Mouse (Mus musculus): ENCODE measurements around the gene Xrcc2. TPM values are rescaled to one million over a fixed set of nuclear protein-coding genes. Genes with fewer than 3 reads are reported as not detected.

The Xrcc2 gene
- polyA plus RNA-seq, 1 experiment: 3.8 TPM

- 74% methylated on average over 8 of the region's 8 CpGs for WGBS
- TF ChIP-seq CTCF (IDR thresholded peaks at IDR 0.05; ENCODE audit: insufficient read depth, low read length): no peak
- no peak for TF ChIP-seq POLR2A (IDR thresholded peaks at IDR 0.05; ENCODE audit: borderline replicate concordance, extremely low read depth, low read depth, low read length)
- DNase-seq: no peak
- no peaks in the 10 kb centered on the region for H3K4me1 ChIP-seq (ENCODE audit: control insufficient read depth, insufficient read depth, low read length)
- no peak overlapping the region for H3K4me3 ChIP-seq (replicated peaks; ENCODE audit: extremely low read depth, low read depth, low read length)
Observed at GRCm38 (mm10) chr5:25645661-25646364, 59.8 kb downstream of the Xrcc2 start.

GRCm38 (mm10) chr5:25644509-25644908 lies 61.1 kb downstream of the Xrcc2 start:
- 95% methylated on average over 2 of the region's 2 CpGs for WGBS
- no peak overlapping the region for H3K4me3 ChIP-seq (replicated peaks; ENCODE audit: extremely low read depth, low read depth, low read length)
- no peak for TF ChIP-seq CTCF (IDR thresholded peaks at IDR 0.05; ENCODE audit: insufficient read depth, low read length)
- no peak for TF ChIP-seq POLR2A (IDR thresholded peaks at IDR 0.05; ENCODE audit: borderline replicate concordance, extremely low read depth, low read depth, low read length)
- no peaks in the 10 kb centered on the region for H3K4me1 ChIP-seq (ENCODE audit: control insufficient read depth, insufficient read depth, low read length)
- no peak for DNase-seq

- H3K4me1 ChIP-seq (ENCODE audit: control insufficient read depth, insufficient read depth, low read length): no peaks in the 10 kb centered on the region
- DNase-seq: no peak
- TF ChIP-seq CTCF (IDR thresholded peaks at IDR 0.05; ENCODE audit: insufficient read depth, low read length) (no peak), POLR2A (IDR thresholded peaks at IDR 0.05; ENCODE audit: borderline replicate concordance, extremely low read depth, low read depth, low read length) (no peak)
- 86% methylated on average over 1 of the region's 1 CpGs for whole genome bisulfite sequencing
- H3K4me3 ChIP-seq (replicated peaks; ENCODE audit: extremely low read depth, low read depth, low read length): no peak overlapping the region
Observed at GRCm38 (mm10) chr5:25642741-25643140, 62.9 kb downstream of the Xrcc2 start.

Other genes starting within 250 kb of the Xrcc2 start
- 13.6 and 19.0 TPM in 2 replicates for gene Kmt2c, start 207.0 kb downstream of the Xrcc2 start, polyA plus RNA-seq (2012; rRNA removed)
- gene Cct8l1, start 189.8 kb downstream of the Xrcc2 start, polyA plus RNA-seq (2012; rRNA removed): not detected in 2 replicates
- gene Actr3b, start 54.2 kb upstream of the Xrcc2 start, polyA plus RNA-seq (2012; rRNA removed): 0.59 and 1.0 TPM in 2 replicates
- gene Gm21663, start 236.6 kb upstream of the Xrcc2 start, polyA plus RNA-seq (2012; rRNA removed): not detected in 2 replicates
- gene Gm21671, start 248.6 kb upstream of the Xrcc2 start, polyA plus RNA-seq (2012; rRNA removed): not detected in 2 replicates

Data from lung, adult 2 months (tissue).